Mouse (Mus musculus) cortical plate, adult 2 months (tissue): Measurements from ENCODE around the gene Anks1b. TPM values are rescaled to one million over a fixed set of nuclear protein-coding genes. Genes with fewer than 3 reads are reported as not detected.
A peak's percentile ranks its signal among the peaks of the same experiment; 100 is the strongest.

Source experiments
- H3K27ac ChIP-seq: fragments of 200-500 bp; 2 replicates; pipeline ENCODE4 v1.5.1; 2012; ENCODE audit warnings: low read length, control low read depth, inconsistent platforms; ENCODE audit not compliant: insufficient read depth
- H3K4me1 ChIP-seq: fragments of 200-500 bp; 2 replicates; pipeline ENCODE4 v1.6.1; 2011; ENCODE audit warnings: low read length; ENCODE audit not compliant: control insufficient read depth, insufficient read depth
- H3K4me3 ChIP-seq: fragments of 200-500 bp; 2 replicates; pipeline ENCODE4 v1.5.1; 2011; ENCODE audit warnings: mild to moderate bottlenecking, low read length, control low read depth; ENCODE audit not compliant: insufficient read depth
- CTCF ChIP-seq: fragments of 200-500 bp; IDR thresholded peaks from 2 replicates; pipeline ENCODE4 v1.5.1; 2011; ENCODE audit warnings: mild to moderate bottlenecking, control low read depth, low read length; ENCODE audit not compliant: insufficient read depth; ENCODE audit errors: extremely low read depth
- POLR2A ChIP-seq: fragments of 200-500 bp; IDR thresholded peaks from 2 replicates; pipeline ENCODE4 v1.6.1; 2011; ENCODE audit warnings: mild to moderate bottlenecking, low read length, control low read depth; ENCODE audit not compliant: insufficient read depth; ENCODE audit errors: extremely low read depth
- polyA plus RNA-seq: library from polyadenylated mRNA; depleted of rRNA; stranded (reverse); fragments of >200 nt; gene quantifications from 2 replicates; pipeline ENCODE4 v1.2.3, GENCODE M21; 2012

Gene Anks1b
- polyA plus RNA-seq, 1 experiment = 238 TPM

GRCm38 (mm10) chr10:90493436-90493835 is 620.1 kb downstream of the Anks1b start:
- TF ChIP-seq CTCF = no peak
- no peak for TF ChIP-seq POLR2A
- Histone ChIP-seq H3K27ac (peak overlapping the region; percentile 63), H3K4me3 (no peak overlapping the region), H3K4me1 (peaks cover 8% of the 10 kb centered on the region)

GRCm38 (mm10) chr10:90493996-90494642 is 620.8 kb downstream of the Anks1b start:
- H3K27ac ChIP-seq = no peak overlapping the region
- H3K4me1 ChIP-seq = peaks cover 8% of the 10 kb centered on the region
- TF ChIP-seq CTCF (no peak), POLR2A (no peak)
- no peak overlapping the region for H3K4me3 ChIP-seq

GRCm38 (mm10) chr10:90494981-90495516 is 621.7 kb downstream of the Anks1b start:
- H3K4me3 ChIP-seq = no peak overlapping the region
- peak overlapping the region; percentile 78 for H3K27ac ChIP-seq
- peaks cover 8% of the 10 kb centered on the region for H3K4me1 ChIP-seq
- no peak for TF ChIP-seq POLR2A
- TF ChIP-seq CTCF = no peak

GRCm38 (mm10) chr10:90507561-90507960 is 634.3 kb downstream of the Anks1b start:
- H3K4me1 ChIP-seq = no peaks in the 10 kb centered on the region
- H3K27ac ChIP-seq = no peak overlapping the region
- no peak overlapping the region for H3K4me3 ChIP-seq
- TF ChIP-seq CTCF = no peak
- TF ChIP-seq POLR2A = no peak

- Histone ChIP-seq H3K4me1 (no peaks in the 10 kb centered on the region), H3K27ac (no peak overlapping the region), H3K4me3 (no peak overlapping the region)
- TF ChIP-seq CTCF = no peak
- TF ChIP-seq POLR2A = no peak
These were observed 639.5 kb downstream of the Anks1b start for GRCm38 (mm10) chr10:90512801-90513200.

- TF ChIP-seq CTCF (no peak), POLR2A (no peak)
- H3K27ac ChIP-seq = no peak overlapping the region
- H3K4me3 ChIP-seq = no peak overlapping the region
- no peaks in the 10 kb centered on the region for H3K4me1 ChIP-seq
These were observed 658.5 kb downstream of the Anks1b start for GRCm38 (mm10) chr10:90531813-90532212.

- no peak overlapping the region for H3K27ac ChIP-seq
- TF ChIP-seq CTCF (no peak), POLR2A (no peak)
- no peaks in the 10 kb centered on the region for H3K4me1 ChIP-seq
- H3K4me3 ChIP-seq = no peak overlapping the region
These were observed 662.1 kb downstream of the Anks1b start for GRCm38 (mm10) chr10:90535370-90535769.

- no peak for TF ChIP-seq CTCF
- TF ChIP-seq POLR2A = no peak
- H3K27ac ChIP-seq = no peak overlapping the region
These were observed 673.3 kb downstream of the Anks1b start for GRCm38 (mm10) chr10:90546635-90547034.

GRCm38 (mm10) chr10:90562906-90563305 is 689.6 kb downstream of the Anks1b start:
- no peak overlapping the region for H3K4me3 ChIP-seq
- H3K27ac ChIP-seq = no peak overlapping the region
- TF ChIP-seq POLR2A (no peak), CTCF (no peak)
- H3K4me1 ChIP-seq = no peaks in the 10 kb centered on the region; the same call in 1 of the 2 replicates

More at GRCm38 (mm10) chr10:90546635-90547034, 673.3 kb downstream of the Anks1b start:
- H3K4me3 ChIP-seq = no peak overlapping the region
- no peaks in the 10 kb centered on the region for H3K4me1 ChIP-seq
